Mouse (Mus musculus) embryo, embryonic 11 days (tissue): Measurements from ENCODE around the gene Tesk1.
A peak's percentile ranks its signal among the peaks of the same experiment; 100 is the strongest.

Experiments used
- DNase-seq: peaks from one replicate; pipeline ENCODE4 v3.0.0-alpha.2; 2015

Tesk1 gene

GRCm38 (mm10) chr4:43419801-43420281, 21.9 kb upstream of the Tesk1 start:
- DNase-seq = no peak

GRCm38 (mm10) chr4:43420305-43420704, 21.4 kb upstream of the Tesk1 start:
- peak; percentile 92 for DNase-seq

GRCm38 (mm10) chr4:43421632-43422240, 20.0 kb upstream of the Tesk1 start:
- DNase-seq = no peak

- DNase-seq = no peak
Observed at GRCm38 (mm10) chr4:43423267-43423934, 18.3 kb upstream of the Tesk1 start.

- no peak for DNase-seq
Observed at GRCm38 (mm10) chr4:43424072-43424471, 17.7 kb upstream of the Tesk1 start.

DNA sequence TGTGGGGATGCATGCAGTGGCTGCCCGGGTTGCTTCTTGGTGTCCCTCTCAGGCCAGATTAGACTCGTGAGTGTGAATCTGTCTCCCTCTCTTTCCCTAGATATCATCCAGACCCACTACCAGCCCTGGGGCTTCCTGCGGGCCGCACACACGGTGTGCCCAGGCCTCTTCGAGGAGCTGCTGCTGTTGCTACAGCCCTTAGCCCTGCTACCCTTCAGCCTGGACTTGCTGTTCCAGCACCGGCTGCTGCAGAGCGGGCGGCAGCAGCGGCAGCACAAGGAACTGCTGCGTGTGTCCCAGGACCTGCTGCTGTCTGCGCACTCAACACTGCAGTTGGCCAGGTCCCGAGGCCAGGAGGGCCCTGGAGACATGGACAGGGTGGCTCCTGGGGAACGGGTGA, 16.5 kb upstream of the Tesk1 start:
- peak; percentile 46 for DNase-seq

- DNase-seq = no peak
Observed at GRCm38 (mm10) chr4:43425648-43426380, 15.9 kb upstream of the Tesk1 start.

GRCm38 (mm10) chr4:43426487-43426886, 15.3 kb upstream of the Tesk1 start:
- no peak for DNase-seq

DNA sequence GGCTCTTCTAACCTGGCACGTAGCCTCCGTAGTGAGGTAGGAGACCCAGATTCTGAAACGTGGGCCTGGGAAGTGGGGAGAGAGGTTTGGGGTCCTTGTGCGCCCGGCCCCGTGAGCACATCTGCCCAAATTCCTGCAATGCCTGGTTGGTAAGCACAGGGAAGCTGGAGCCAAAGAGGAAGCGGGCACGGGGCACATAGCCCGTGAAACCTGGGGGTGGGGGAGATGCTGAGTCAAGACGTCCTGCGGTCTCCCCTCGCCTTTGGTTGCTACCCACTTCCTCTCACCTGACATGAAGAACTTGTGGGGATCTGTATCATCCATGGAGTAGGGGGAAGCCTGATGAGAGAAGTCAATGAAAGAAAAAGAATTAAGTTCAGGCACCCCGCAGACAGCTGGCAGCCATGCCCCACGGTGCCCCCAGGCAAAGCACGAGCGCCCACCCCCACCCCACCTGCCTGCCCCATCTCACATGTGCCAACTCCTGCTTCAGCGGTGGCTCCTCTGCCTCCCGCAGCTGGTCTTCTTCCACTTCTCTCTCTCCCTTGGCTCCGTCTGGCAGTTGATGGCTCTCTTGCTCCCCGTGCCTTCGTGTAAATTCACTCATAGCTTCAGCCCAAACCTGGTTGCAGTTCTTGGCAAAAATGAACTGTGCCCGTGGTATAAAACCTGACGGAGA, 14.1 kb upstream of the Tesk1 start:
- DNase-seq = peak; percentile 10

GRCm38 (mm10) chr4:43428180-43428861, 13.4 kb upstream of the Tesk1 start:
- DNase-seq = no peak

DNA sequence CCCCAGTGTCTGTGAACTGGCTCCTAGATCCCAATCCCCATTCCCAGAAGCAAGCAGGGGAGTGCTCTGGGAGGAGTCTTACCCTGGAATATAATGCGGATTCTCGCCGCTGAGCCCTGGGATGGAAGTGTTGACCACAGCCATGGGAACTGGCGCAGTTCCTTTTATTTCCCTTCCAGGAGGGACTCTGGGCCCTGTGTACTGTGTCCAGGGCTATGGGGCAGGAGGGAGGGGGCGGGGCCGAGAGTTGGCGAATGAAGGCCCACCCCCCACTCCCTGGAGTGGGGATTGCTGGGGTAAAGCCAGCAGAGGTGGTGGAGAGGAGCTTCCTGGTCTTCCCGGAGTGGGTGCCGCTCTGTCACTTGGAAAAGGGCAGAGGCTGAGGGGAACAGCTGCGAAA, 12.8 kb upstream of the Tesk1 start, which contains the start of gene Fam166b:
Fam166b (minus strand) TSS at position 189 of the 400 bp plus-strand sequence.
- DNase-seq = peak; percentile 31

- peak; percentile 93 for DNase-seq
Observed at GRCm38 (mm10) chr4:43431690-43432089, 10.0 kb upstream of the Tesk1 start.

GRCm38 (mm10) chr4:43432832-43433231, 8.9 kb upstream of the Tesk1 start:
- no peak for DNase-seq

- DNase-seq = peak; percentile 99
Observed at GRCm38 (mm10) chr4:43442044-43442443, 305 bp downstream of the Tesk1 start.

DNA sequence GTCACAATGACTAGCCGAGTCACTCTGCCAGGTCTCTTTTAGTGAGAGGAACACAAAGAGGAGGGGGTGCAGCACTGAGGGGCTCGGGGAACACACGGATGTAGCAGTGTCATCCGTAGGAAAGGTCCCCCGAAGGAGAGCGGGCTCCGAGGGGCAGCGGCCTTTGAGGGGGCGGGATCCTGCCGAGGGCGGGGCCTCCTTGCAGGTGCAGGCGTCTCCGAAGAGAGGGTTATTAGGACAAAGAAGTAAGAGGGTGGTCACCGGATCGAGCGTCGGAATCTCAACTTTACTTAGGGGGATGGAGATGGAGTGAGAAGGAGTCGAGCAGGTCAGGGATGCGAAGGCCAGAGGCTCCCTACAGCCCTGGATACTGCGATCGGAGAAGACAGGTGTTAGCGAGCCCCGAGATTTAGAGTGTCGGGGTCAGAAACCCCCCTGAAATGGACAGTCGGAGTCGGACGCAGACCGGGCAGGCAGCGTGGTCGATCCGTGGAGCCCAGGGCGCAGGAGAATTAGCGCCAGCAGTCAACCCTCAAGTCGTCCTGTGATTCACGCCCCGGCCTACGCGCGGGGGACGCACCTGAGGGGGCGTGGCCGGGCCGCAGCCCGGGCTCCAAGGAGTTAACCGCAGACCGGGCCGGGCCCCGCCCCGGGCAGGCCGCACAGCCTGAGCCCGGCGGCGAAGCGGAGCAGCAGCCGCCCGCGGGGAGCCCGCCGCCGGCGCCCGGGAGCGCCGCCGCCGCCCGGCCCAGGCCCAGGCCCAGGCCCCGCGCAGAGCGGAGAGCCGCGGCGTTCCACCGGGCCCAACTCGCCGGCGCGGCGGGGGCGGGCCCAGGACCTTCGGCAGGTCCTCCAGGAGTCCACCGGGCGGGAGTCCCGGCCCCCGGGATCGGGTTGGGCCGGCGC, 970 bp downstream of the Tesk1 start:
- peak; percentile 90 for DNase-seq

DNA sequence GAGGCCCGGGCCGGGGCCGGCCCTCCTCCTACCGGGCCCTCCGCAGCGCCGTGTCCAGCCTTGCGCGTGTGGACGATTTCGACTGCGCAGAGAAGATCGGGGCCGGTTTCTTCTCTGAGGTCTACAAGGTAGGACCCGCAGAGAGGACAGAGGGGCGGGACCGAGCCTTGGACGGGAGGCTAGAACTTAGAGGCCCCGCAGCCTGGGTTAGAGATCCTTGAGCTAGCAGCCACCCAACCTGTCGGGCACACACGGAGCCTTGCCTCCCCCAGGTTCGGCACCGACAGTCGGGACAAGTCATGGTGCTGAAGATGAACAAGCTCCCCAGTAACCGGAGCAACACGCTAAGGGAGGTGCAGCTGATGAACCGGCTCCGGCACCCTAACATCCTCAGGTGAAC, 1.8 kb downstream of the Tesk1 start:
- peak; percentile 65 for DNase-seq

DNA sequence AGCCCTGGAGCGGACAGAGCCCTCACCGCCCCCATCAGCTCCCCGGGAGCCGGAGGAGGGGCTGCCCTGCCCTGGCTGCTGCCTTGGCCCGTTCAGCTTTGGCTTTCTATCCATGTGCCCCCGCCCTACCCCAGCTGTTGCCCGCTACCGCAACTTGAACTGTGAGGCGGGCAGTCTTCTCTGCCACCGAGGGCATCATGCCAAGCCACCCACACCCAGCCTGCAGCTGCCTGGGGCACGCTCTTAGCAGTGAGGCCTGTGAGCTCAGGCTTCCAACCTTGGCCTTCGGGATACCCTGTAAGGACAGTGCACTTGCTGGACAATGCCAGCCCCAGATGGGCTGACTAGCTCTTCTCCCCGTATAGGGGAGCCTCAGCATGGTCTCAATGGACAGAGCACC, 5.5 kb downstream of the Tesk1 start:
- DNase-seq = no peak

DNA sequence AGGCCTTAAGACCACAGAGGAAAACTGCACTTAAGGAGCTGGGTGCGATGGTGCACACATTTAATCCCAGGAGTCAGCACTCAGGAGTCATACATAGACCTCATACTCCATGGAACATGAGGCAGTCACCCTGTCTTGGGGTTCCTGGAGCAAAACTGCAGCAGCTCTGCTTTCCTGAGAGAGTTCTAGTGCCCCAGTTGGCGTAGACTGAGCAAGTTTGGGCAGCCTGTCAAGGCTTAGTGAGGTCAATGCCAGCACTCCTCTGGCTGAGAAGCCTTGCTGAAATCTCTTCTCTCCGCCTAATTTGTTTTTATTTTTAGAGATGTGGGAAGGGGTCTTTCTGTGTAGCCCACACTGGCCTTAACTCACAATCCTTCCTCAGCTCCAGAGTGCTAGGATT, 6.8 kb downstream of the Tesk1 start:
- DNase-seq = no peak

DNA sequence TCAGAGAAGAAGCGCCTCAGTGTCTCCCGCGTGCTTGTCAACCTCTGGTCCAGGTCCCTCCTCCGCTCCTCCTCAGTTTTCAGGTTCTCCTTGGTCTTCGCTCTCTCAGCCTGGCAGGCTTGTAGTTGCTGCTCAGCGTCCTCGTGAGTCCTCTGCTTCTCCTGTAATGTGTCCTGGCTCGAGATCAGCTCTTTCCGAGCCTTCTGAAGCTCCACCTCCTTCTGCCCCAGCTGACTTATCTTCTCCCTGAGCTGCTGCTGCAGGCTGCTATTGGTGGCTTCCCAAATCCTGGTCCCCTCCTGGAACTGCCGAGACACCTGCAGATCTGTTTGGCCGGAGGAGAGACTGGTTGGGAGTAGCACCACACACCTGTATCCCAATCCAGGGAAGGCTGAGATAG, 10.6 kb downstream of the Tesk1 start:
- no peak for DNase-seq

GRCm38 (mm10) chr4:43453413-43453812, 11.7 kb downstream of the Tesk1 start:
- DNase-seq = peak; percentile 49

- DNase-seq = peak; percentile 24
Observed at GRCm38 (mm10) chr4:43454041-43454836, 12.5 kb downstream of the Tesk1 start, which contains the start of gene Cd72. TSS of gene Cd72 (minus strand) at chr4:43454628.
